Mouse (Mus musculus) telencephalon, adult 2 months (tissue): Measurements from ENCODE around the gene Tgfbr3.

ENCODE experiments used
- DNase-seq: peaks from one replicate; pipeline ENCODE4 v3.0.0-alpha.2; 2011; ENCODE audit warnings: low read depth, low spot score

Tgfbr3 gene

GRCm38 (mm10) chr5:107173483-107173882 lies 115.9 kb downstream of the Tgfbr3 start:
- no peak for DNase-seq

- DNase-seq = no peak
Observed at GRCm38 (mm10) chr5:107171861-107172260, 117.6 kb downstream of the Tgfbr3 start.

GRCm38 (mm10) chr5:107169796-107170195 lies 119.6 kb downstream of the Tgfbr3 start:
- no peak for DNase-seq

- peak; percentile 76 for DNase-seq
Observed at GRCm38 (mm10) chr5:107167872-107168300, 121.5 kb downstream of the Tgfbr3 start.

GRCm38 (mm10) chr5:107167373-107167772 lies 122.1 kb downstream of the Tgfbr3 start:
- no peak for DNase-seq

DNA sequence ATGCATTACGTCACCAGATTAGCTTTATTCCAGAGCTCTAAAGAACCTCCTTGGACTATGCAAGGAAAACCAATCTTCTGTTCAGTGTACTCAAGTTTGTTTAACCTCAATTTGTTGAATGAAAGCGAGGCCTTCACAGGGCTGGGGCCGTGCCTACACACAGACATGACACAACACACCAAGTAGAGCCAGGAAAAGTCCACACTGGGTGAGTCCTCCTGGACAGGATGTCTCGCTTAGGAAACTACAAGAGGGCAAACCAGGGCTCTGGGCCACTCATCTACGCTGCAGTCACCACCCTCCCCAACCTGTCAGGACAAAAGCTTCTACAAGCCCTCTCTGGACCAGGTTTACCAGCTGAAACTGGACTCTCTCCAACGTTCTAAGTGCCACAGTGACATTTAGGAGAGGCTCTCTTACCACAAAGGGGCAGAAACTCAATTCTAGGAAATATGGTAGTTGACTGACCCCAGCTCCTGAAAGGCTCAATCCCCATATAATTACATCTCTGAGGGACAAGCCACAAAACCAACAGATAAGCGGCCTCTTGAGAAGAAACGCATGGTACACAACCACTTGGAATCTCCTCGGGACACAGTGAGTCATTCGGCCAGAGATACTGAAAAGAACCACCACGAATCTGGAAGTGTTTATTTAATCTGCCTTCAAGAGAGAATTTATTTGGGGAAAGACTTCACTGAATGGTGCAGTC lies 122.6 kb downstream of the Tgfbr3 start:
- DNase-seq = no peak

DNA sequence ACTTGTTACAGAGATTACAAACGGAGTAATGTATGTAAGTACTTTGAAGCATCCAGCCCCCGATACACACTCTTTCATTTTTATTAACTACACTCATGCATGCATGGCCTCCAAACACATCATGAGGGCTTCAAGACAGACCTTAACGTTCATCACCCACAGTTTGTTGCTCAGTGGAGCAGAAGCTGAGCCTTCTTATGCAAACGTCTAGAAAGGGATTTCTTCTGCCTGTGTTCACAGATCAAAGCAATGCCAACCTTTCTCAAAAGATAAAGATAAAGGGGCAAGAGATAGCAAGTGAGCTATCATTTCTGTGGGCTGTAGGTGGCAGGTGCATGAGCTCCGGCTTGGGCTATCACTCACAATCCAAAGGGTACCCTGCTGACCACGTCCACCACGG lies 123.7 kb downstream of the Tgfbr3 start:
- no peak for DNase-seq

GRCm38 (mm10) chr5:107165271-107165670 lies 124.2 kb downstream of the Tgfbr3 start:
- DNase-seq = no peak

GRCm38 (mm10) chr5:107164856-107165255 lies 124.6 kb downstream of the Tgfbr3 start:
- no peak for DNase-seq

DNA sequence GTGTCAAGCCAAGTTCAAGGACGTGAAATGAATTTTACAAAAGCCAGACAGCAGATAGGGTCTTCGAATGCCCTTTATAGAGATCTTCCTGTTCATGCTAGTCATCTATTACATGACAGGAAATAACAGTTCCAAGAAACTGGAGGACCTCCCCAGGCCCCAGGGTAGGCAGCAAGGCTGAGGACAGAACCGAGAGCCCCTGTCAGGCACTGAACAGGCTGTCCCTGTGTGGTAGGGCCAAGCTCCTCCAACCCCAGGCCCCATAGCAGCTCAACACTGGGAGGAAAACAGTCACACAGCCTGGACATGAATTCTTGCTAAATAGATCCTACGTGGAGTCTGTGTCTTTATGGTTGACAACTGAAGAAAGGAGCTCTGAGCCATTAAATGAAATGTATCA lies 125.3 kb downstream of the Tgfbr3 start:
- no peak for DNase-seq

DNA sequence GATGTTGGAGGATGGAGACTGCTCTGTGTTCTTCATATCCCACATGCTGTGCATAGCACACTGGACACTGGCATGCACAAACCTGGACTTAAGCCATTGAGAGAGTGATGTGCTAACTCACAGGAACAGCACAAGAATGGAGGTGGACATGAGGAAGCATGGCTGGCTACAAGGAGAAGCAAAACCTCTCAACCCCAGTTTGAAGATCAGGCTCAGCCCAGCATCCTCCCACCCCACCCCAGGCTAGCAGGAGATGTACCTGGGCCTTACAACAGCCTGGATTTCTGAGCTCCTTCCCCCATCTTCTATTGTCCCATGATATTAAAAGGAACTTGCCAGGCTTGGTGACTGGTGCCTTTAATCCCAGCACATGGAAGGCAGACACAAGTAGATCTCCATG lies 126.1 kb downstream of the Tgfbr3 start:
- no peak for DNase-seq

GRCm38 (mm10) chr5:107162812-107163211 lies 126.6 kb downstream of the Tgfbr3 start:
- no peak for DNase-seq

DNA sequence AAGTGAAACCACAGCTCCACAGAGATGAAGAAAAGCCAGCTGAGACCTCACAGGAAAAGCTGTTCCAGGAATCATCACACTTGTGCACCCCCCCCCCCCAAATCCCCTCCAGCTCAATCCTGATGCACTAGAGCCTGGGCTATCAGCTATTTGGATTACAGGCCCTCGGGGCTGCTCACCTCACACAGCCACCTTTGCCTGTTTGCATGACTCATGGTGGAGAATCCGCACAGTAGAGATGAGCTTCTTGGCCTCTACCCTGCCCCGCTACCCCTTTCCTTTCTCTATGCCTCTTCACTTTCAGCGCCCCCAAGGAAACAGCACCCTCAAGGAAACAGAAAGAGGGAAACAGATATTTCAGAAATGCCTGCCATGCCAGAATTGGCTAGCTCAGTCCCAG lies 127.1 kb downstream of the Tgfbr3 start:
- DNase-seq = no peak

DNA sequence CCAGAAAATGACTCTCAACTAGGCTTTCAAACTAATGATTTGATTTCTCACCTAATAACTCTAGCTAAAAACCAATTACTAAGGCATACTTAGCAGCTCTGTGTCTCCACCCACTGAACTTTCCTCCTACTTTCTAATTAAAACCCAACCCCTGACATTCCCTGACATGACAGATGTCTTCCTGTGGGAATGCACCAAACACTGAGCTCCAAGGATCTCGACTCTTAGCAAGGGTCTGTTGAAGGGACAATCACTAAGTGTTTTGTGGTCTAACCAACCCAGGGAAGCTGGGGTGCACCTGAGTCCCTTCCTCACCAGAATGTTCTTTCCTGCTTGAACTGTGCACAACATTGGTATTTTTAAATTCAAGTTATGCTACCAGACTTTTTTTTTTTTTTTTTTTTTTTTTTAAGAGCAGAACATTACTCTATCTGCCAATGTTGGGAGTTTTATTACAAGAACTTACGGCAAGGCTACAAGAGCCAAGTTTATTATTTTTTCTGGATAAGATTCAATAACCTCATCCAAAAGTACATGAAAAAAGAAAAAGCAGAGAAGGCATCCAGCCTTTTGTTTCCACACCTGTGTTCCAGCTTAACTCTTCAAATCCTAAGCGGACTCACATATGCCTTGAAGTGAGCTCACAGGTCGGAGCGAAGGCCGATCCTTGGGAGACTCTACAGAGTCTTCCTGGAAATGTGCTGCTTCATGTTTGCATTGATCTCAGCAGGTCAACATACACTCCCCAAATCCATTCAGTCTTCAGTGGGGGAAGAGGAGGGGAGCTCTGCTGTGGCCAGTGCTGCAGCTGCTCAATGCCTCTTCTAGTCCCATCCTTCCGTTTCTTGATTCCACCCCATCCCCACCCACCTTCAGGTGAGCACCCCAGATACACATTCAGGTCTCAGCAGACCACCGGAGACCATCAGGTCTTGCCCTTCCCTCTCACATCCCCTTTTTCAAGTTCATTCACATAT lies 129.2 kb downstream of the Tgfbr3 start:
- DNase-seq = no peak

GRCm38 (mm10) chr5:107158531-107159178 lies 130.8 kb downstream of the Tgfbr3 start:
- no peak for DNase-seq

DNA sequence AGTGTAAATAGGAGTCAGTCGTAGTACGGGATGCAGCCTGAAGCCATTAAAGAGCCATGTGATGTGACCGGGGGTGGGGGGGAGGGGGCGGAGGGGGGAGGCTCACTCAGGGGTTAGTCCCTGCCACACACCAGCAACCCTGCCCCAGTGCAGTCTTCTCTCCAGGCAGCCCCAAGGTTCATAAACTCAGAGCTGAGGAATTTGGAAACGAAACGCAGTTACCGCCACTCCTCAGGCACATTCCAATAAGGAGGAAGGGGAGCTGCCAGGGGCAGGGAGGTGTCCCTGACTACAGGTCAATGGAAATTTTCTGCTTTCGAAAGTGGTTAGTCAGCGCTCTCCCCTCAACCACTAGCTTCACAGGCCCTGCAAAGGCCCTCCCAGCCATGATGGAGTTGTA lies 132.0 kb downstream of the Tgfbr3 start:
- no peak for DNase-seq

DNA sequence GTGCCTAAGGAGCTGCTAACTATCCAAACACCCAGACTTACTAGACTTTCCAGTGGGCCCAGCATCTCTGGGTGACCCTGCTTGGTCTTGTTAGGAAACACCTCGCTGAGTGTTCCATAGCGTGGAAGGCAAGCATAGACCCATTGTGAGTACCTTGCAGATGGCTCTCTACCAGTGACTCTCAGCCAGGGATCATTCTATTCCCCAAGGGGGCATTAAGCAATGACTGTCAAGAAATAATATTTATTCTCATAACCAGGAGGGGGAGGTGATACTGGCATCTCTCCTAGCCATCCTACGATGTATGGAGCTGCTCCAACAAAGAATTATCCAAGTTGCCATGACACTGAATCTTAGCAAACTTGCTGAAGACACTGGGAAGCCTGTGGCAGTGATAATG lies 133.3 kb downstream of the Tgfbr3 start:
- DNase-seq = no peak

- DNase-seq = no peak
Observed at GRCm38 (mm10) chr5:107152989-107153388, 136.4 kb downstream of the Tgfbr3 start.

GRCm38 (mm10) chr5:107151320-107151719 lies 138.1 kb downstream of the Tgfbr3 start:
- no peak for DNase-seq

DNA sequence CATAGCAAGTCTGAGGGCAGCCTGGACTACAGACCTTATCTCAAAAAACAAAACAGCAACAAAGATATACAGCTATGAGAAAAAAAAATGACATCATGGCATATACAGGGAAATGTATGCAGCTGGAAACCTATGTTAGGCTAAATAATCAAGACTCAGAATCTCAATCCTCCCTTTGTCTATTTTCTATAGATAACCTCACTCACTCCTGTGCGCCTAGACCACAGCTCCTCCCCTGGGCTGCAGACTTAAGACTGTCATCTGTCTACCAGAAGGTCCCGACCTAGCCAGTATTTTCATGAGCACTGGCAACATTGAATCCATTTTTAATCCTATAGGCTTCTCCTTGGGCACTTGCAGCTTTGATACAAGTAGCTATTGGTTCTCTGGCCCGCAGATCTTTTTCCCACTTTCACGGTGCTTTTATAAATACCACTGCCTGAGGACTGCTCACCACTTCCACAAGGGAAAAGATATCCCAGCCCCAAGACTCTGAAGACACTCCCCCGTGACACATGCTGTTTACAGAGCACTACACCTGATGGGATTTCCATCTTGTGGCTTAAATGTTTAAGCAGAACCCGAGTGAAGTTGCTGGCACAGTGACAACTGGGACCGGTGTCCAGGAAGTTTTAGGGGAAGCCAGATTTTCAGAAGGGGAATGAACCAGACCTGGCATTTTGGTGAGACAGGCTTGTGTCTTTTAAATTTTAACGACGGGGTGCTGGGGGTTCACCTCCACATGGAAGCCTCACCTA lies 138.7 kb downstream of the Tgfbr3 start:
- no peak for DNase-seq

GRCm38 (mm10) chr5:107147951-107148766 lies 141.3 kb downstream of the Tgfbr3 start:
- peak; percentile 55 for DNase-seq
